Mouse (Mus musculus) stomach, embryonic 15.5 days (tissue): ENCODE results near the gene Mmp7. TPM values are rescaled to one million over a fixed set of nuclear protein-coding genes. Genes with fewer than 3 reads are reported as not detected.

Experiments
- ATAC-seq: fragments of 200-750 bp; cut with Nextera tagmentation; 2 replicates; pipeline ENCODE4 v1.8.0; 2017; ENCODE audit warnings: low read depth, moderate number of reproducible peaks, moderate TSS enrichment; ENCODE audit not compliant: insufficient read depth, low FRiP score
- H3K27ac ChIP-seq: fragments of 300-500 bp; sonication (generic); 2 replicates; pipeline ENCODE4 v1.5.1; 2015; ENCODE audit warnings: mild to moderate bottlenecking, inconsistent platforms
- H3K27me3 ChIP-seq: fragments of 300-500 bp; sonication (generic); replicated peaks from 2 replicates; pipeline ENCODE4 v1.6.1; 2015; ENCODE audit warnings: inconsistent platforms
- H3K36me3 ChIP-seq: fragments of 300-500 bp; sonication (generic); 2 replicates; pipeline ENCODE4 v1.6.1; 2015; ENCODE audit warnings: inconsistent platforms
- H3K4me1 ChIP-seq: fragments of 300-500 bp; sonication (generic); 2 replicates; pipeline ENCODE4 v1.6.1; 2015; ENCODE audit warnings: inconsistent platforms
- H3K4me2 ChIP-seq: fragments of 300-500 bp; sonication (generic); 2 replicates; pipeline ENCODE4 v1.6.1; 2015; ENCODE audit warnings: mild to moderate bottlenecking, inconsistent platforms
- H3K4me3 ChIP-seq: fragments of 300-500 bp; sonication (generic); replicated peaks from 2 replicates; pipeline ENCODE4 v1.5.1; 2015; ENCODE audit warnings: inconsistent platforms
- H3K9ac ChIP-seq: fragments of 300-500 bp; sonication (generic); 2 replicates; pipeline ENCODE4 v1.6.1; 2015; ENCODE audit warnings: inconsistent platforms
- H3K9me3 ChIP-seq: fragments of 300-500 bp; sonication (generic); 2 replicates; pipeline ENCODE4 v1.6.1; 2016; ENCODE audit warnings: inconsistent platforms
- WGBS: fragments of 180-500 bp; shearing (Covaris S2); methylation state at CpG from one replicate; pipeline ENCODE4 v1.1.7; 2015; 5-methylcytosine and 5-hydroxymethylcytosine counted together
- polyA plus RNA-seq: library from polyadenylated mRNA; unstranded; fragments of >200 nt; fragmentation: Nextera tagmentation; extraction: Ambion mirVana; gene quantifications from 2 replicates; pipeline ENCODE4 v1.2.1, GENCODE M21; 2015

Mmp7 gene
- polyA plus RNA-seq, 1 experiment from 2014 or later: 0.81 TPM

DNA sequence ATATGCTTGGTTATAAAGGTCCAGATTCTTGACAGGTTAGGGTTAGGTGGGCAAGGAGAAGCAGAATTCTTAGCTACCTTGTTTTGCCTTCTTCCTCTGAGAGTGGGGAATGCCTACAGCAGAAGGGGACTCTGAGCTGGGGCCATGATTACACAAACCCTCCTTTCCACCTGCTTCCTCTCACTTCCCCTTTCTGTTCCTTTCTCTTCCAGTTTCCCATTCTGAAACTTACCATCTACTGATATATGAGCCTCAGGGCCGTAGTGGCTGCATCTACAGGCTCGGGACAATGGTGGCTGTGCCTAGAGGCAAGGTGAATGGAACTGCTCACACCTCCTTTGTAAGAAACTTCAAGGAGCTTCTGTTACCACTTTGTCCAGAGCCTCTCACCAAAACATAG, 5.9 kb upstream of the Mmp7 start:
- H3K4me2 ChIP-seq: no peak overlapping the region
- no peaks in the 10 kb centered on the region for H3K4me1 ChIP-seq
- no peak overlapping the region for H3K9ac ChIP-seq
- H3K4me3 ChIP-seq: no peak overlapping the region
- no peaks in the 10 kb centered on the region for H3K36me3 ChIP-seq
- 78% methylated on average over 2 of the region's 2 CpGs for WGBS
- no peaks in the 10 kb centered on the region for H3K27me3 ChIP-seq
- H3K9me3 ChIP-seq: no peaks in the 10 kb centered on the region
- H3K27ac ChIP-seq: no peak overlapping the region
- ATAC-seq: no peak

DNA sequence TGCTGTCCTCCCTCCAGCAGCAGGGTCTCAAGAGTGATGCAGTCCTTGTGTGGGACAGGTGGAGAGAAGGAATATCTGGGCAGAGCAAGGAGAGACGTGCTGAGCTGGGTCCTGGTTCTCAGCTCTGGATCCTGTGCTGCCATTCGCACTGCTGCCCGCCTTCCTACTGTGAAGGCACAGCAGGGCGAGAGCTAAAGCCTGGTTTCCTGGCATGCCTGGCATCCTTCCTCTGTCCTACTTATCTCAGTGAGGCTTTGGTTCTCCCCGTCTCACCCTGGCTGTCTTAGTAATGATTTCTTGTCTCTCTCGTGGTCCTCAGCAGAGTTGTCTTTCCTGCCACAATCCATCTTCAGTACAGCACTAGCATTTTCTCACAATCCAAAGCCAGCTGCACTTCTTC, 2.1 kb upstream of the Mmp7 start:
- no peak for ATAC-seq
- Histone ChIP-seq H3K4me3 (no peak overlapping the region), H3K9me3 (no peaks in the 10 kb centered on the region), H3K4me1 (no peaks in the 10 kb centered on the region), H3K4me2 (no peak overlapping the region), H3K36me3 (no peaks in the 10 kb centered on the region), H3K27me3 (no peaks in the 10 kb centered on the region), H3K27ac (no peak overlapping the region), H3K9ac (no peak overlapping the region)
- WGBS: 35% methylated on average over 6 of the region's 6 CpGs

DNA sequence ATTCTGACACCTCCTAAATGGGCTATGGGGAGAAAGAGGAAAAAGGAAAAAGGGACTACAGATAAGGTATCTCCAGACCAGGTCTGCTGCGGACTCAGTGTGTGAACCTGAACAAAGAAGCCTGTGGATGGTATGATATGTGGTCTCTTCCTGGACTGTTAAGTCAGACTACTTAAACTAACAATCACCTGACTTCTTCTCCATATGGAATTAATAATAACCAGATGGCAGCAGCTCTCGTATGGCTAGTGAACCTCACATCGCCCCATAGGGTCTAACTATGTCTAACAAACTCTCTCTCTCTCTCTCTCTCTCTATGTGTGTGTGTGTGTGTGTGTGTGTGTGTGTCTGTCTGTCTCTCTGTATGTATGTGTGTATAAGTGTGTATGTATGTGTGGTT, 2.1 kb downstream of the Mmp7 start:
- WGBS: 83% methylated on average over 3 of the region's 3 CpGs
- no peak overlapping the region for H3K27ac ChIP-seq
- H3K4me3 ChIP-seq: no peak overlapping the region
- no peaks in the 10 kb centered on the region for H3K36me3 ChIP-seq
- ATAC-seq: no peak
- no peaks in the 10 kb centered on the region for H3K4me1 ChIP-seq
- H3K4me2 ChIP-seq: no peak overlapping the region
- no peak overlapping the region for H3K9ac ChIP-seq
- H3K9me3 ChIP-seq: no peaks in the 10 kb centered on the region
- H3K27me3 ChIP-seq: no peaks in the 10 kb centered on the region

DNA sequence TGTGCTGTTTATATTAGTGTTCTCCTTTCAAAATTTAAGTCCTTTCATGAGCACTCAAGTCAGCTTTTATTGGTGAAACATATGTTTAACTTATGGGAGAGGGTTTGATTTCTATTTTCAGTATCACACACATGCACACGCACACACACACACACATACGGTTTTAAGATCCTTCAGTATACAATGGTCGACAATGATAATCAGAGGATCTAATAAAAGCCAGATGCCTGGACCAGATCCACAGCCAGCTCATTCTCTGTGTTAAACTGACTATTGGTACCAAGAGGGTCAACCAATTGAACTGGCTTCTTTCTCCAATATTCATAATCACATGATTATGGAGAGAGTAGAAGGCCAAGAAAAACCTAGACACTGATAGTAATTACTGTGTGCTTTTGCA, 3.8 kb downstream of the Mmp7 start:
- ATAC-seq: no peak
- no peaks in the 10 kb centered on the region for H3K4me1 ChIP-seq
- H3K4me3 ChIP-seq: no peak overlapping the region
- no peaks in the 10 kb centered on the region for H3K9me3 ChIP-seq
- no peak overlapping the region for H3K4me2 ChIP-seq
- H3K36me3 ChIP-seq: no peaks in the 10 kb centered on the region
- no peaks in the 10 kb centered on the region for H3K27me3 ChIP-seq
- WGBS: 74% methylated on average over 3 of the region's 3 CpGs
- no peak overlapping the region for H3K9ac ChIP-seq
- H3K27ac ChIP-seq: no peak overlapping the region

DNA sequence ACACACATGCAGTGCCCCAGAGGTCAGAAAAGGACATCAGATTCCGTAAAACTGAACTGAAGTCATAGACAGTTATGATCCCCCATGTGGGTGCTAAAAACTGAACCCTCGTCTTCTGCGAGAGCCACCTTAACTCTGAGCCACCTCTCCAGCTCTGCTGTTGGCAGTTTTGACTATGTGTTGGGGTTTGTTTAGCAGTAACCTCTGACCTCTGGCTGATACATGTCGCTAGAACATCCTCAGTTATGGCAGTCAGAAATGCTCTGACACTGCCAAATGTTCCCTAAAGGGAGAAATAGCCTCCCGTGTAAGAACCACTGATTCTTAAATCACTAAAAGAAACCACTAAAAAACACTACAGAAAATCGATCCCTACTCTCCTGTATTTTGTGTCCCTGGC, 16.8 kb downstream of the Mmp7 start:
- no peak for ATAC-seq
- Histone ChIP-seq H3K27ac (no peak overlapping the region), H3K4me3 (no peak overlapping the region), H3K36me3 (no peaks in the 10 kb centered on the region), H3K9ac (no peak overlapping the region), H3K9me3 (no peaks in the 10 kb centered on the region), H3K4me2 (no peak overlapping the region), H3K27me3 (no peaks in the 10 kb centered on the region), H3K4me1 (no peaks in the 10 kb centered on the region)
- WGBS: 59% methylated on average over 6 of the region's 6 CpGs

DNA sequence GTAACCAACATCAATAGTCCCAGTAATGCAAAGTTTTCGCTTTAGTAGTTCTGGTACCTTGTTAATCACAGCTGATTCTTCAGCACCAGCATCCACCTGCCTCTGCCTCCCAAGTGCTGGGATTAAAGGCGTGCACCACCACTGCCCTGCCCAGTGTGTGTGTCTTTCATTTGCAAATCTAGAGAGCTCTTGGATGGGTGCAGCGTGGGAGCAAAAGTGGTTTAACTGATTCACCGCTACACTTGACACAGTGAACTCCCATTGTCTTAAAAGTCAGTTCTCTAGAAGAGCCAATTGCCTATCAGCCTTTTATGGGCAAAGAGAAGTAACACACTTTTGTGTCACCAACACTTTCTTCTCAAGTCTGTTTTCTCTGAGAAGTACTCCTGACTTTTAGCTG, 19.3 kb downstream of the Mmp7 start:
- Histone ChIP-seq H3K27me3 (no peaks in the 10 kb centered on the region), H3K4me2 (no peak overlapping the region), H3K4me3 (no peak overlapping the region), H3K36me3 (no peaks in the 10 kb centered on the region), H3K27ac (no peak overlapping the region), H3K4me1 (no peaks in the 10 kb centered on the region), H3K9me3 (no peaks in the 10 kb centered on the region), H3K9ac (no peak overlapping the region)
- no peak for ATAC-seq
- 70% methylated on average over 4 of the region's 4 CpGs for WGBS

DNA sequence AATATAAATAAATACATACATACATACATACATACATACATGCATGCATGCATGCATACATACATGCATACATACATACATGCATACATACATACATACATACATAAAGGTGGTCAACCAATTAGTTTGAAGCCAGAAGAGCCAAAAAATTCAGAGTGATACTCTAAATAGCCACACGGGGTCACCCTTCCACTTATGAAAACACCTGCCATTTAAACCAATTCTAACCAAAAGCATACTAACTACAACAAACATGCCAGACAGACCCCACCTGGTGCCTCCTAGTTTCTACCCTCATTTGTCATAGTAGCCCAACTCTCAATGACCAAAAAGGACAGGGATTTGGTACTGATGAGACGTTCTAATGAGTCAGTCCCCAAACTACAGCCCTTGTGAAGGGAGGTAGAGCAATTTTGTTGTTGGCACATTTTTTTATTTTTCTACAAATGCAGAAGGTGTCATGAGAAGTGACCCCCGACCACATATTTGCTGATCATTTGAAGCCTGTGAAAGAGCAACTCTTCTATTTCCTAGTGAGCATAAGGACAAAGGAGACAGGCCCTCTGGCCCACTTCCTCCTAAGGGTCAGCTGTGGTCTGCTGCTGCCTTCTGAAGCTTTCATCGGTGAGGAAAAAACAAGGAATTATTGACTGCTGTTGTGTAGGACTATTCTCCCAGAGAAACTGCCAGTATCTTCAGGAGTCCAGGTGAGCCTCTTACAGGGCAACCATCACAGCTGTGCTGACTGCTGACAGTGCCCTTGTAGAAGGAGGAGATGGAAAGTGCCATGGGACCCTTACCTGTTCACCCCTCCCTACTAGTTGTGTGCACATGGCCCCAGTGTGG, 22.4 kb downstream of the Mmp7 start:
- Histone ChIP-seq H3K4me2 (no peak overlapping the region), H3K36me3 (no peaks in the 10 kb centered on the region), H3K27ac (no peak overlapping the region), H3K27me3 (no peaks in the 10 kb centered on the region), H3K9ac (no peak overlapping the region), H3K9me3 (no peaks in the 10 kb centered on the region), H3K4me1 (no peaks in the 10 kb centered on the region), H3K4me3 (no peak overlapping the region)
- WGBS: 33% methylated on average over 4 of the region's 4 CpGs
- no peak for ATAC-seq

DNA sequence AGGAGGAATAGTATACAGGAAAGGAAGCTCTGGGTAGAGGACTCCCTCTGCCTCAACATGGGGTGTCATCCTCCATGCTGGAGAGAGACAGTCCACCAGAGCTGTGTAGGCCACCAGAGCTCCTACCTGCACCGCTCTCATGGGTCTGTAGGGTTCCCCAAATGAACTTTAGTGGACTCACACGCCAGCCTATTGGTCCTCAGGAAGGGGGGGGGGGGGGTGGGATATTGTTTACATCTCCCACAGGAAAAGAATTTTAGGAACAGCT, 23.0 kb downstream of the Mmp7 start:
- Histone ChIP-seq H3K4me2 (no peak overlapping the region), H3K4me3 (no peak overlapping the region), H3K4me1 (no peaks in the 10 kb centered on the region), H3K9ac (no peak overlapping the region), H3K36me3 (no peaks in the 10 kb centered on the region), H3K9me3 (no peaks in the 10 kb centered on the region), H3K27me3 (no peaks in the 10 kb centered on the region), H3K27ac (no peak overlapping the region)
- no peak for ATAC-seq
- WGBS: 77% methylated on average over 2 of the region's 2 CpGs

DNA sequence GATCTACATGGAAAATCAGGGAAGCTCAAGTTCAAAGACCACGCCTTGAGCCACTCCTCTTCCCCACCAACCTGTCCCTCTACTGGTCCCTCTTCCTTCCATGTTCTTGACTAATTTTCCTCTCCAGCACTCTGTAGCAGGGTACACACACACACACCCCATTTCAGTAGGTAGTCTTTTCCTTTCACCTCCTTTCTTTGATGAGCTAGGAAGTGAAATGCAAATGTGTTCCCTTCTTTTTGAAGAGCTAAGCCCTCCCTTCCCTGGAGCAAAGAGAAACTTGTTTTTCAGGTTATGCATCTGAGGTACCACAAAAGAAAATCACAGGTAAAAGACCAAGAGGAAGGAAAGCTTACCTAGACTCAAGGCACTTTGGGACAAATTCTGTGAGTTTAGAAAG, 29.7 kb downstream of the Mmp7 start:
- peak overlapping the region; percentile 4; the same call in 1 of the 2 replicates for H3K27ac ChIP-seq
- ATAC-seq: peak; percentile 39; the same call in 1 of the 2 replicates
- H3K9ac ChIP-seq: no peak overlapping the region
- 78% methylated on average over 1 of the region's 1 CpGs for WGBS
- H3K27me3 ChIP-seq: no peaks in the 10 kb centered on the region
- no peak overlapping the region for H3K4me3 ChIP-seq
- H3K4me2 ChIP-seq: no peak overlapping the region
- no peaks in the 10 kb centered on the region for H3K36me3 ChIP-seq
- H3K4me1 ChIP-seq: no peaks in the 10 kb centered on the region
- H3K9me3 ChIP-seq: no peaks in the 10 kb centered on the region

DNA sequence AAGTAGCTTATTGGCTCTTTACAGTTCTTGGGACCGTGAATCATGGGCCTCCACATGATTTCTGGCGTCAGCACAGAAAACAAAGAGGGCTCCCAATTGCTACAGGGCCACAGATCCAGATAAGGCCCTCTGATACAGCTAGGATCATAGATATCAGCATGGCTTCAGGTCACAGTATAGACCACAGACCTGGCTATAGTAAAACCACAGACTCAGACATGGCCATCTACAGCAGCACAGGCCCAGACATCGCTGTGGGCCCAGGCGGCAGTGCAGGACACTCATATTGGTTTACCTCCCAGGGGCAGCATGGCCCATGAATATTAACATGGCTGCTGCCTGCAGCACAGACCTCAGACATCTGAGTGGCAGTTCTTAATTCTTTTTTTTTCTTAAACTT, 37.1 kb downstream of the Mmp7 start:
- H3K27ac ChIP-seq: no peak overlapping the region
- H3K27me3 ChIP-seq: no peaks in the 10 kb centered on the region
- no peak overlapping the region for H3K4me2 ChIP-seq
- no peaks in the 10 kb centered on the region for H3K4me1 ChIP-seq
- WGBS: 80% methylated on average over 4 of the region's 4 CpGs
- no peak overlapping the region for H3K9ac ChIP-seq
- no peak overlapping the region for H3K4me3 ChIP-seq
- no peaks in the 10 kb centered on the region for H3K9me3 ChIP-seq
- no peak for ATAC-seq
- no peaks in the 10 kb centered on the region for H3K36me3 ChIP-seq

DNA sequence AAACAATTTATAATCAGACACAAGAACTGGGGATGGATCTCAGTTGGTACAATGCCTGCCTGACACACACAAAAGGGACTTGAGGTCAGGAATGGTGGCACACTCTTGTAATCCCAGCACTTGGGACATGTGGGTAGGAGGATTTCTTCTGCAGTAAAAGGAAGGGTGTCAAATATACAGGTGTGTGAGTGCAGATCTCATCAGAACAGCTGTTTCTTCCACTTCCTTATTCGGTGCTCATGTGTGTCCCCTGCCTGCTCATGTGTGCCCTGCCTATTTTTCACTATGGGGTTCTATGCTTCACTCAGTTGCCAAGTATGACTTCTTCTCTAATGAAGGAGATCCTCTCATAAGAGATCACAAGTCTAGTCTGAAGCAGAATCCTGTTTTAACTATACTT, 50.8 kb downstream of the Mmp7 start:
- Histone ChIP-seq H3K27me3 (no peaks in the 10 kb centered on the region), H3K9ac (no peak overlapping the region), H3K9me3 (no peaks in the 10 kb centered on the region), H3K4me3 (no peak overlapping the region), H3K27ac (no peak overlapping the region), H3K4me1 (no peaks in the 10 kb centered on the region), H3K4me2 (no peak overlapping the region), H3K36me3 (no peaks in the 10 kb centered on the region)
- 82% methylated on average over 1 of the region's 1 CpGs for WGBS
- no peak for ATAC-seq

DNA sequence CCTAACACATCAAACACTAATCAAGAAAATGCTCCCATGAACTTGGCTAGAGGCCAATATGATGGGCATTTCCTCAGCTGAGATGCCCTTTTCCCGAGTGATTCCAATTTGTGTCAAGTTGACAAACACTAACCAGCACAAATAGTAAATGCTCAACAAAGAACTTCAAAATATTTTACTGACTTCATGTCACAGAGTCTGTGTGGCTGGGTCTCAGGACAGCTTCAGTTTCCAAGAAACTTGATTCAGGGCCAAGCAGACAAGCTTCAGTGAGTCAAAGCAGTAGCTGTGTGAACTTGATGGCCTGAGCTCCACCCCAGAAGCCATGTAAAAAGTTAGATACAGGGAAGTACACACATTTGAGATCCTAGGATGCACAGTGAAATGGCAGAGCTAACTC, 52.3 kb downstream of the Mmp7 start:
- Histone ChIP-seq H3K4me1 (no peaks in the 10 kb centered on the region), H3K9me3 (no peaks in the 10 kb centered on the region), H3K4me2 (no peak overlapping the region), H3K36me3 (no peaks in the 10 kb centered on the region), H3K27ac (no peak overlapping the region), H3K4me3 (no peak overlapping the region), H3K27me3 (no peaks in the 10 kb centered on the region), H3K9ac (no peak overlapping the region)
- no peak for ATAC-seq
- WGBS: 62% methylated on average over 1 of the region's 1 CpGs

DNA sequence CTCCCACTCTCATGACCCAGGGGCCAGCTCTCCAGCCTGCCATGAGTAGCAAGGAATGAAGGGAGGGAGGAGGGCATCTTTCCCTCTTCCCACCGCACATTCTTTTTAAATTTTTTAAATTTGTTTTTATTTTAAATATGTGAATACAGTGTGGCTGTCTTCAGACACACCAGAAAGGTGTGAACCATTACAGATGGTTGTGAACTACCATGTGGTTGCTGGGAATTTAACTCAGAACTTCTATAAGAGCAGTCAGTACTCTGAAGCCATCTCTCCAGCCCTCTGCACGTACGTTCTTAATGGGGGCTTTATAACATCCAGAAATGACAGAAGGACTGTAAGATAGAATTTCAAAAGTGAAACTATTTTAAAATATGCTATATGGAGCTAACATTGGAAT, 57.0 kb downstream of the Mmp7 start:
- H3K27ac ChIP-seq: no peak overlapping the region
- H3K27me3 ChIP-seq: no peaks in the 10 kb centered on the region
- no peak for ATAC-seq
- no peaks in the 10 kb centered on the region for H3K9me3 ChIP-seq
- no peak overlapping the region for H3K4me3 ChIP-seq
- H3K4me2 ChIP-seq: no peak overlapping the region
- no peaks in the 10 kb centered on the region for H3K36me3 ChIP-seq
- no peak overlapping the region for H3K9ac ChIP-seq
- 75% methylated on average over 3 of the region's 3 CpGs for WGBS
- H3K4me1 ChIP-seq: no peaks in the 10 kb centered on the region
